Mouse (Mus musculus) brain, embryonic 14.5 days (tissue): ENCODE results near the gene Olfr1065. TPM values are rescaled to one million over a fixed set of nuclear protein-coding genes. Genes with fewer than 3 reads are reported as not detected.
"Not testable (repeated sequence)": the region's sequence is repeated elsewhere in the genome, so short reads cannot be mapped to it uniquely, and the experiment has no call there.

Source experiments
- DNase-seq: peaks from one replicate; pipeline ENCODE4 v3.0.0-alpha.2; 2011; ENCODE audit warnings: low read depth
- CTCF ChIP-seq: fragments of 200-500 bp; IDR thresholded peaks from 2 replicates; pipeline ENCODE4 v1.5.1; 2012; ENCODE audit warnings: inconsistent platforms, mild to moderate bottlenecking, moderate library complexity, borderline replicate concordance; ENCODE audit not compliant: insufficient read depth, insufficient read length; ENCODE audit errors: extremely low read depth
- POLR2A ChIP-seq: fragments of 200-500 bp; IDR thresholded peaks from 2 replicates; pipeline ENCODE4 v1.6.1; 2012; ENCODE audit warnings: mild to moderate bottlenecking, inconsistent platforms, borderline replicate concordance; ENCODE audit not compliant: poor library complexity, insufficient read depth, insufficient read length, severe bottlenecking; ENCODE audit errors: extremely low read depth
- polyA plus RNA-seq: library from polyadenylated mRNA; depleted of rRNA; stranded (reverse); fragments of >200 nt; gene quantifications from 2 replicates; pipeline ENCODE4 v1.2.3, GENCODE M21; 2012; rRNA removed

The Olfr1065 gene
- polyA plus RNA-seq = not detected in 2 replicates

DNA sequence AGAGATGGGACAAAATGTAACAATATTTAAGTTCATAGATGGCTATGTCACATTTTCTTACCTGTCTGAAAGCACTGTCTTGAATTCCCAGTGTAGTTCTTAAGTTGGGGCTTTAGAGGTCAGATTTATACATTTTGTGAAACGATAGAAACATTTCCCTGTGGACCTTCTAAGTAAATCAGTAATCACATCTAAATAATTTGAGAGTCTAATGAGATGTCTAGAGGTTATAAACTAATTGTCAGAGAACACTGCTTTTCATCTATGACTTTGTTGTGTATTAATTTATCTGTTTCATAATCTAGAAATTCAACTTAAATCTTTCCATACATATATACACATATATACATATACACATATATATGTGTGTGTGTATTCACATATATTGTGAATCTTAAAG lies at the start of gene Olfr1065:
TSS of gene Olfr1065 (minus strand) at position 101 of the 400 bp plus-strand sequence.
- DNase-seq = not testable (repeated sequence)

DNA sequence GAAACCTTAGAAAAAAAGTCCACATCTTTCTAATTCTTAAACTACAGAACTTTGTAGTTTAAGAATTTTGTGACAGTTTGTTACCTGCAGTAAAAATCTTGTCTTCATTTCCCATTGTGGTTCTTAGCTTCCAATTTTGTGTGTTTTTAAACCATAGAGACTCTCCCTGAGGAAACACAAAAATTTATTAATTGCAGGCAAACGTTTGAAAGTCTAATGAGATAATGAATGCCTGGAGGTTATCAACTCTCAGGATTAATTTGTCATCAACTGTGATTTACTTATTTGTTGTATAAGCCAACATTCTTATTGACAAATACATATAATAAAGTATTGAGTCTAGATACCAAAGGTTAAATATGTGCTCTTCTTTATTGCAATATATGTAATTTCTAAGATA lies 36.9 kb upstream of the Olfr1065 start, which contains the start of gene Olfr228:
TSS of gene Olfr228 (minus strand) at position 101 of the 400 bp plus-strand sequence.
- no peak for TF ChIP-seq POLR2A
- TF ChIP-seq CTCF = no peak
- no peak for DNase-seq

DNA sequence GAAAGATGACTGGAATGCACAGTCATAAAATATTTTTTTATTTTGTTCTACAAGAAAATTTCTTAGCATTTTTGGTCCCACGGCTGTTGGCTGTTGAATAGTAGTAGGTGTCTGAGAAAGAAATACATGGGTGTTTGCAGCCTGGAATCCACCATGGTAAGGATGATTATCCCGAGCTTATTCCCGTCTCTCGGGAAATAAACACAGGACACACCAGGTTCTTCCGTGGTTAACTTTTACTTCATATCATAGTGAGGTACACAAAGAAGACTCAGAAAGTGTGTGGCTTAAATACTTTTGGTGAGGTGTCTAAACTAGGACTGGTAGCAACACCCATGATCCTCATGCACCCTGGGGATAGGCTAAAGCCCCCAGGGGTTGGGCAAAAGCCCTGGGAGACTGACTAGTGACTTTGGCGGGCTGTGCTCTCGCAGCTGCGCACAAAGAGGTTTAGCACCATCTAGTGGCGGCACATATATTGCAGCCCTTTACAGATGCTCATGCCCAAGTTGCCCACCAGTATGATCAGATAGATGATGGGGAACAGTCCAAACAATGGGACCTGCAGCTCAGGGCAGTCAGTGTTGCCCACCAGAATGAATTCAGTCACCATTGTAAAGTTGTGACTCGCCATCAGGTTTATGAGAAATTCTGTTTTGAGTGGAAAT lies 14.2 kb upstream of the Olfr1065 start:
- DNase-seq = peak; percentile 57
- no peak for TF ChIP-seq POLR2A
- peak; percentile 70 for TF ChIP-seq CTCF

DNA sequence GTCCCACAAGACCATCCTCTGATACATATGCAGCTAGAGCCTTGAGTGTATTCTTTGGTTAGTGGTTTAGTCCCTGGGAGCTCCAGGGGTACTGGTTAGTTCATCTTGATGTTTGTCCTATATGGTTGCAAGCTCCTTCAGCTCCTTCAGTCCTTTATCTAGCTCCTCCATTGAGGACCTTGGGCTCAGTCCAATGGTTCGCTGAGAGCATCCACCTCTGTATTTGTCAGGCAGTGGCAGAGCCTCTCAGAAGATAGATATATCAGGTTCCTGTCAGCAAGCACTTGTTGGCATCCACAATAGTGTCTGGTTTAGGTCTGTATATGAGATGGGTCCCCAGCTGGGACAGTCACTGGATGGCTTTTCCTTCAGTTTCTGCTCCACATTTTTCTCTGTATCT lies 10.0 kb upstream of the Olfr1065 start:
- no peak for TF ChIP-seq CTCF
- DNase-seq = no peak

DNA sequence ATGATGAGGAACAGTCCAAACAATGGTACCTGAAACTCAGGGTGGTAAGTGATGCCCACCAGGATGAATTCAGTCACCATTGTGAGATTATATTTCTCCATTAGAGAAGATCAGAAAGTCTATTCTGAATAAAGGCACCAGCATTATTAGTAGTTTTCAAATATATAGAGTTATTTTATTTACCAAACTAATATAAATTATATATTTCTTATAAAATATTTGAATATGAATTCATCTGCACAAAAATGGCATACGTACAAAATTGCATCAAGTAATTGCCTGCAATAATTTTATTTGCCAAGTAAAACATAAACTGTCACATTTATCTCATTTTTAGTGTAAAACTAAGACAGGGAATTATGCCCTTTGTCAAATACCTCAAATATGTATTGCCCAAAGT lies 5.8 kb upstream of the Olfr1065 start, which contains the start of gene Olfr1066:
TSS of gene Olfr1066 (minus strand) at position 101 of the 400 bp plus-strand sequence.
- DNase-seq = no peak
- TF ChIP-seq CTCF (no peak), POLR2A (no peak)

DNA sequence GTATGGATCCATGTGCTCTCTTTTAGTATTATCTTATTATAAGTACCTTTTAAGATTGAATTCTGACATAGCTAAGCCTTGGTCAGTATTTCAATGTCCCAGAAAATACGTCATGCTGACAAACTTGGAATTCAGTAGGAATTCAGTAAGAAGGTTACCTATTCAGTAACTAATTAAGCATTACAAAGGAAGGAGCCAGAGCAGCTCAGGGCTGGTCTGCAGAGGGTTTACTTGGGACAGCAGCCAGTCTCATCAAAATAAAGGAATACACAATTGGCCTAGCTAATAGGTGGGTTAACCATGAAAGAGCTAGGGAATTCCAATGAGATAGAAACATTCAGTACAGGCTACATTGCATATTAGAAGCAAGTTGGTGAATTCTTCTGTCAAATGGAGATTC lies 8.3 kb downstream of the Olfr1065 start:
- not testable (repeated sequence) for DNase-seq

DNA sequence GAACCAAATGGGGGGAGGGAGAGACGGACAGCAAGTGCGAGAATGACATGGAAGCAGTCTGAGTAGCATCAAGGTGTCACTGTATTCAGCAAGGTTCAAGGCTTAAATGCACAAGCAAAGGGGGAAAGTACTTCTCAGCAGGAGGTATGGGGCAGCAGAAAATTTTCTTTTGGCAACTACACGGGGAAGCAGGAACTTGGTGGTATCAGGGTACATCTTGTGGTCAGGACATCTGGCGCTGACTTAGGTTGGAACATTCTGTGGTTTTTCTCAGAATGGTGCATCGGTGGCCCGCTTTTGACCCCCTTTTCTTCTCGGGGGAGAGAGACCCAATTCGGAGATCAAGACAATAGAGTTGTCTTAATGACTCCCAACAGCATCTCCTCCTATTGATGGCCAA lies 21.9 kb downstream of the Olfr1065 start:
- not testable (repeated sequence) for DNase-seq

DNA sequence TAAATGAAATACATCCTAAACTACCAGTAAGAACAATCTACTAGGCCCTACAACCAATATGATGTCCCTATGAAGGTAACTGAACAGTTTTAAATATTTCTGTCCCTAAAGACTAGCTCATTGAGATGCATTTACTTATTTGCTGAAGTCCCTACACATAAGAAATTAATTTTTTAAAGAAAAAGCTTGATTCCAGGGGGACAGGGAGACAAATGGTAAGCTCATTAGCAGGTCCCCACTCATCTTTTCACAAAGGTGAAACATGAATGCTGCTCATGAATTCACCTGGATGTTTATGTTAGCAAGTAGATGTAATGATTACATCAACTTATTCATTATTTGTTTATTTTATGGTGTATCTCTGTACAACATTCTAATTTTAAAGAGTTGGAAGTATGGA lies 23.7 kb downstream of the Olfr1065 start, which contains the start of gene Olfr1062:
TSS of gene Olfr1062 (minus strand) at position 101 of the 400 bp plus-strand sequence.
- DNase-seq = not testable (repeated sequence)

DNA sequence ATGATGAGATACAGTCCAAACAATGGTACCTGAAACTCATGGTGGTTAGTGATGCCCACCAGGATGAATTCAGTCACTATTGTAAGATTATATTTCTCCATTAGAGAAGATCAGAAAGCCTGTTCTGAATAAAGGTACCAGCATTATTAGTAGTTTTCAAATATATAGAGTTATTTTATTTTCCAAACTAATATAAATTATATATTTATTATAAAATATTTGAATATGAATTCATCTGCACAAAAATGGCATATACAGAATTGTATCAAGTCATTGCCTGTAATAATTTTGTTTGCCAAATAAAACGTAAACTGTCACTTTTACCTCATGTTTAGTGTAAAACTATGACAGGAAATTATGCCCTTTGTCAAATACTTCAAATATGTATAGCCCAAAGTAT lies 36.4 kb downstream of the Olfr1065 start, which contains the start of gene Olfr1061:
TSS of gene Olfr1061 (minus strand) at position 101 of the 400 bp plus-strand sequence.
- no peak for DNase-seq
- TF ChIP-seq CTCF (no peak), POLR2A (no peak)

DNA sequence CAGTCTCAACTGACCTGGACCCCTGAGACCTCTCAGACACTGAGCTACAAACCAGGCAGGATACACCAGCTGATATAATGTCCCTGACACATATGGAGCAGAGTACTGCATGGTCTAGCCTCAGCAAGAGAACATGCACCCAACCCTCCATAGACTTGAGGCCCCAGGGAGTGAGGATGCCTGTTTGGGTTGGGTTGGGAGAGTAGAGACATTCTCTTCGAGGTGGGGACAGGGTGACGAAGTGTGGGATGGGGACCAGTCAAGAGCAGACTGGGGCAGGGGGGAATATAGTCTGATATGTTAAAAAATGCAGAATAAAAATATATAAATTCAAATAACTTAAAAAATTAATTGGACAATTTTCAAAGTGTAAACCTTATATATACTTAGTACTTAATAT lies 55.3 kb downstream of the Olfr1065 start:
- no peak for DNase-seq
- TF ChIP-seq POLR2A (no peak), CTCF (no peak)

Other genes starting within 250 kb of the Olfr1065 start
- not detected in 2 replicates for gene Olfr1045, start 247.6 kb downstream of the Olfr1065 start, polyA plus RNA-seq
- not detected in 2 replicates for gene Olfr1046, start 231.3 kb downstream of the Olfr1065 start, polyA plus RNA-seq
- gene Olfr1047, start 219.2 kb downstream of the Olfr1065 start, polyA plus RNA-seq = not detected in 2 replicates
- not detected in 2 replicates for gene Olfr1048, start 210.3 kb downstream of the Olfr1065 start, polyA plus RNA-seq
- not detected in 2 replicates for gene Olfr1049, start 192.3 kb downstream of the Olfr1065 start, polyA plus RNA-seq
- gene Olfr1051, start 171.5 kb downstream of the Olfr1065 start, polyA plus RNA-seq = not detected in 2 replicates
- gene Olfr1052, start 158.1 kb downstream of the Olfr1065 start, polyA plus RNA-seq = not detected in 2 replicates
- gene Olfr1053, start 135.3 kb downstream of the Olfr1065 start, polyA plus RNA-seq = not detected in 2 replicates
- not detected in 2 replicates for gene Olfr1054, start 115.2 kb downstream of the Olfr1065 start, polyA plus RNA-seq
- gene Olfr1055, start 100.3 kb downstream of the Olfr1065 start, polyA plus RNA-seq = not detected in 2 replicates
- gene Olfr1056, start 88.1 kb downstream of the Olfr1065 start, polyA plus RNA-seq = not detected in 2 replicates
- not detected in 2 replicates for gene Olfr1057, start 72.2 kb downstream of the Olfr1065 start, polyA plus RNA-seq
- gene Olfr1058, start 62.0 kb downstream of the Olfr1065 start, polyA plus RNA-seq = not detected in 2 replicates
- gene Olfr1061, start 36.5 kb downstream of the Olfr1065 start, polyA plus RNA-seq = not detected in 2 replicates
- gene Olfr1062, start 23.8 kb downstream of the Olfr1065 start, polyA plus RNA-seq = not detected in 2 replicates
- not detected in 2 replicates for gene Olfr1066, start 5.7 kb upstream of the Olfr1065 start, polyA plus RNA-seq
- gene Olfr228, start 36.8 kb upstream of the Olfr1065 start, polyA plus RNA-seq = not detected in 2 replicates
- not detected in 2 replicates for gene Olfr1076, start 57.9 kb upstream of the Olfr1065 start, polyA plus RNA-seq
- not detected in 2 replicates for gene Olfr1079, start 91.9 kb upstream of the Olfr1065 start, polyA plus RNA-seq
- gene Olfr1080, start 107.6 kb upstream of the Olfr1065 start, polyA plus RNA-seq = not detected in 2 replicates
- not detected in 2 replicates for gene Olfr1082, start 148.4 kb upstream of the Olfr1065 start, polyA plus RNA-seq
- not detected in 2 replicates for gene Olfr1084, start 189.1 kb upstream of the Olfr1065 start, polyA plus RNA-seq
- not detected in 2 replicates for gene Olfr1085, start 211.4 kb upstream of the Olfr1065 start, polyA plus RNA-seq
- not detected in 2 replicates for gene Olfr1086, start 229.5 kb upstream of the Olfr1065 start, polyA plus RNA-seq
- gene Olfr1087, start 247.8 kb upstream of the Olfr1065 start, polyA plus RNA-seq = not detected in 2 replicates